Mouse (Mus musculus): ENCODE measurements around the gene Hist1h2bl.

DNA sequence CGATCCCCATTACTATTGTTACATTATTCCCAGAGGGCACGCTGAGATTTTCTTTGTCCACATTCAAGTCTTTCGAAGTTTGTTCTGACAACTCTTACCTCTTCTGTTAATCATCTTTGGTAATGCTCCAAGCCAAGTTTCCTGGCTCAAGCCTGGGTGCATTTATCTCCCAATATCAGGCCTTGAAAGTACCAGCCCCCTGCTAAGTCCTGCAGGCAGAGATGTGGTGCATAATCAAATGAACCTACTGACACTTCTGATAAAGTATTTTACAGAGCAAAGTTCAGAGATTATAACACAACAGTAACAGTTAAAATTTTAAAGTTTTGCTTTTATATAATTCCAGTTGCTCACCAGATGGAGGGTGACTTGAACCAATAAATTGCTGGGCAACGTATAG is 4.2 kb downstream of the Hist1h2bl start:
- no peak for TF ChIP-seq CTCF (IDR thresholded peaks at IDR 0.05; ENCODE audit: borderline replicate concordance, extremely low read depth, insufficient read depth, insufficient read length)
- no peak for TF ChIP-seq POLR2A (IDR thresholded peaks at IDR 0.05; ENCODE audit: borderline replicate concordance, extremely low read depth, insufficient read depth, insufficient read length, poor library complexity, severe bottlenecking)

Data from brain, embryonic 14.5 days (tissue).